Mouse (Mus musculus): ENCODE results near the gene Gm10382.
A peak's percentile ranks its signal among the peaks of the same experiment; 100 is the strongest.
"Not testable (repeated sequence)": the region's sequence is repeated elsewhere in the genome, so short reads cannot be mapped to it uniquely, and the experiment has no call there.

The Gm10382 gene

DNA sequence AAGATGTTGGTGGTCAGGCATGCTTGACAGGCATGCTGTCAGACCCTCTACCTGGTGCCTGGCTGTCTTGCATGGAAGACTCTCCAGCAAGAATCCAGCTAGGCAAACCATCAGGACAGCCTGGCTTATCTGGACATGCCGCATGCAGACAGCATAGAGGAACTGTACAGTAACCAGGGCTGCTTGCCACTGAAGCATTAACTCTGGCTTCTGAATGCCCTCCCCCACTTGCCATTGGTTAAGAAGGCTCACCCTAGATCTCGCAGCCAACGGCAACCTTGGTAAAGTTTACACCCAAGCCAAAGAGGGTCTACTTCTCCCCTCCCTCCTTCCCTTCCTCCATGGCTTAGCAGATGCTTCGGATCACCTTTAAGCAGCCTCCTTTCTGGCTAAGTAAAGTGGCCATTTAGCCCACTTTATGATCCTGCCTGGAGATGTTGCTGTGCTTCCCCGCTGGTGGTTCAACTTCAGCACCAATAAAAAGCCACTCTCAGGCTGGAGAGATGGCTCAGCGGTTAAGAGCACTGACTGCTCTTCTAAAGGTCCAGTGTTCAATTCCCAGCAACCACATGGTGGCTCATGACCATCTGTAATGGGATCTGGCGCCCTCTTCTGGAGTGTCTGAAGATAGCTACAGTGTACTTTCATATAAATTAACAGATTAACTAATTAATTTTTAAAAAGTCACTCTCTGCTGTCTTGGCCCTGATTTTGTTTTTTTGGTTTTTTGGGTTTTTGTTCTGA, 18.0 kb upstream of the Gm10382 start:
- no peak for DNase-seq

DNA sequence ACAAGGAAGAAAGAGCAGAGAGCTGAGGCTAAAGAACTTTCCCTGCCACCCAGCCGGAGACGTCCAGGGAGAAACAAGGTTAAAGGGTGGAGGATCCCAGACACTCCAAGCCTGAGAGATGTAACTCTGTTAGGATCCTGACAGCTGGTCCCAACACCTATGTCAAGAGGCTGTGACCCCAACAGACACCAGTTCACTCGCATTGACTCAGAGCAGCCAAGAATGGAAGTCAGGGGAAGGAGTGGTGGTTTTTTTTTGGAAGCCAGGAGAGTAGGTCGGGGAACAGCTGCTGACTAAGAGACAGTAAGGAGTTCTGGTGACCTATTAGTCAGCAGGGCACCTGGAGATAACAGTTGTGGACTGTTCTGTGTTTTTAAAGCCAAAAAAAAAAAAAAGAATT, 17.1 kb upstream of the Gm10382 start:
- DNase-seq, result no peak

DNA sequence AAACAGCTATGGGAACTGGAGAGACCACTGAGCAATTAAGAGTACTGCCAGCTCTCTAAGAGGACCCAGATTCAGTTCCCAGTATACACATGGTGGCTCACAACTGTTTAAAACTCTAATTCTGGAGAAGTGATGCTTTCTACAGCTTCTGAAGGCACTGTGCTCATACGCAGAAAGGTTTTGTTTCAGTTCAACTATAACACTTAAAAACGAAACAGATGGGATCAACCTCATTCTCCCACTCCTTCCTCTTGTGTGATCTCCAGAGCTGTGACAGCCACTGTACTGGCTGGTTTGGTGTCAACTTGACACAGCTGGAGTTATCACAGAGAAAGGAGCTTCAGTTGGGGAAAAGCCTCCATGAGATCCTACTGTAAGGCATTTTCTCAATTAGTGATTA, 13.3 kb upstream of the Gm10382 start:
- DNase-seq, result no peak

DNA sequence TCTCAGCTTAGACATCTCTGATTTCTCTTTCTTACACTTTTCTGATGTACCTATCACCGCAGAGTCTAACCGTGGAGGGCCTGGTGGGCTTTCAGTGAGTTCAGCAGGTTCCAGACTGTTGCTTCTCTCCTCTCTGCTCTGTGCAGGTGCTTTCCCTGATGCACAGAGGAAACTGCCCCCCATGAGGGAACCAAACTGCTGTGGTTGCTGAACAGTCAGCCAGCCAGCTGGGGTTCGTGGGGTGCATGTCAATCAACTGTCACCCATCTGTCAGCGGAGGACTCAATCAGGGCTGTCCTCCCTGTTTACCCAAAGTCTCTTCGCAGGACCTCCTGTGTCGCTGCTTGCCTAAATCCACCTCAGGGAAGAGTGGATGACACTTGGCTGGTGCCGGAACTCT, 11.9 kb upstream of the Gm10382 start:
- no peak for DNase-seq

DNA sequence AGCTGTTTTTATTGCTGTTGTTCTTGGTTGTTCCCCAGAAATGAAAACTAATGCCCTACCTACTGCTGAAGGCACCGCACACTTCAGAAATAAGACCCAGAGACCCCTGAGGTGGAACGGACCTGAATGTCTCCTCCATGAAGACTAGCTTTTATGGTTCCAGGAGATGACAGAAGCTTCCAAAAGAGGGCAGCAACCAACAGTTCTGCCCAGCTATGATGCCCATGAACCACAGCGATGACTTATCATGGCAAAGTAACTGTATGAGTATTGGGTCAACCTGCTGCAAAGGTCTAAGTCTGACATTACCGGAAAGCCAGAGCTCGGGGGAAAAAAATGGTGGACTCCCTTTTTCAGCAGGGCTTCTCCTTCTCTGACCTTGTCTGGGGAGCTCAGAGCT, 10.2 kb upstream of the Gm10382 start:
- no peak for DNase-seq

DNA sequence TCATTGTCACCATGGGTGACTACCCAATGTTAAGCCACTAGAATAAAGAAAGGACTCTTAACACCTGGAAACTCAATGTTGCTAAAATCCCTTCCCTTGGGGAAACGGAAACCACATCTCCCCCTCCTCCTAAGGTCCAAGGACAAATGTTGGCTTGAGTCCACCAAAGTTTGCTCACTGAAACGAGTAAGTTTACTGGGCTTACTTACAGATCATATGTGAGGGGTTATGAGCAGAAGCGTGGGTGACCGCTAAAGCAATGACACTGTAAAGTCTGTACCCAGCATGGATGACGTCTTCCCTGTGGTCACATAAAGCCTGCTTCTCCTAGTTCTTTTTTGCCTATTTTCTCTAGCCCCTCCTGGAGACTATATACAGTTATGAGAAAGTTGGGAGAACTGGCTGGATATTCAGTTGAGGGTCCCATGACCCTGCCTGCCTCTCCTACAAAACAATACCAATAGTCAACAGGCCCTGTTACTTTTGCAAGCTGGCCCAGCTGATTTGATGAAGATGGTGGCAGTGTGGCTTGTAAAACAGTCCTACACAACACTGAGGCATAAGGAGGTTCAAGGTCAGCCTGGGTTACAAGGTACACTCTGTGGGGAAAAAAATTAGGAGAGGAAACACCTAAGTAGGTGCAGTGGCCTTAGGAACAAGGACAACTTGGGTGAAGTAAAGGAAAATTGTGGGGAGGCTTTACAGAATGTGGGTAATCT, 7.0 kb upstream of the Gm10382 start:
- no peak for DNase-seq

DNA sequence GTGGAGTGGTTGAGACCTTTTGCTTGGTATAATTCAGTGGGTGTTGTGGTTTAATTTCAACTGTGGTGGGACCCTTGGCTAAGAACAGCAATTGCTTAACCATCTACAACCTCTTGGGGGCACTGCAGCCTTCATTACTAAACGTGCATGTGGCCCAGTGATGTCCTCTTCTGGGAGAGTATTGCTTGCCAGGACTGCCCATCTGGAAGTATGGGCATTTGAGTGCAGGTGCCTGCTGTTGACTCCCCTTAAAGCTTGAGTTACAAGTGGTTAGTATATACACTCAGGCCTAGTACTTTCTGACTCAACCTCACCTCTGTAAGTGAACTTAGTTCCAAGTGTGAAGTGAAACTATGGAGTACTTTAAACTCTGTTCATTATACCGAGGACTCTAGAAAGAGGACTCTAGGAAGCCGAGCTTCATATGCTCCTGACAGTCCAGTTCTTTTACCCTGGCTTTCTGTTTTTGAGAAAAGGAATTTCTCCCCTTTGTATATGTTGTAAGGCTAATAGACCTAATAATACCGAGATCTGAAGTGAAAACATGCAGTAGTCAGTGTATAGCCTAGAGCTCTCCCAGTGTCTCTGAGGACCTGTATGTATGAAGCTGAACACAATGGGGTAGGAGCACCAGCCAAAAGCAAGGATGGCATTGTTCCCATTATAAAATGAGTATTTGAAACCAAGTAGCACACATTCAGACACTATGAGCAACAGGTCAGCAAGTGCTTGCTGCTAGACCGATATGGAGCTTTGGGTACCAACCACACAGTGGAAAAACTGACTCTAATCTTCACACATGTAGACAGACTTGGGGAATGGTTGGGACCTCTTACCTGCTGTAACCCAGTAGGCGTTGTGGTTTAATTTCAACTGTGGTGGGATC, 6.2 kb upstream of the Gm10382 start:
- peak in 1 of 2 experiments; percentile 75 for DNase-seq

DNA sequence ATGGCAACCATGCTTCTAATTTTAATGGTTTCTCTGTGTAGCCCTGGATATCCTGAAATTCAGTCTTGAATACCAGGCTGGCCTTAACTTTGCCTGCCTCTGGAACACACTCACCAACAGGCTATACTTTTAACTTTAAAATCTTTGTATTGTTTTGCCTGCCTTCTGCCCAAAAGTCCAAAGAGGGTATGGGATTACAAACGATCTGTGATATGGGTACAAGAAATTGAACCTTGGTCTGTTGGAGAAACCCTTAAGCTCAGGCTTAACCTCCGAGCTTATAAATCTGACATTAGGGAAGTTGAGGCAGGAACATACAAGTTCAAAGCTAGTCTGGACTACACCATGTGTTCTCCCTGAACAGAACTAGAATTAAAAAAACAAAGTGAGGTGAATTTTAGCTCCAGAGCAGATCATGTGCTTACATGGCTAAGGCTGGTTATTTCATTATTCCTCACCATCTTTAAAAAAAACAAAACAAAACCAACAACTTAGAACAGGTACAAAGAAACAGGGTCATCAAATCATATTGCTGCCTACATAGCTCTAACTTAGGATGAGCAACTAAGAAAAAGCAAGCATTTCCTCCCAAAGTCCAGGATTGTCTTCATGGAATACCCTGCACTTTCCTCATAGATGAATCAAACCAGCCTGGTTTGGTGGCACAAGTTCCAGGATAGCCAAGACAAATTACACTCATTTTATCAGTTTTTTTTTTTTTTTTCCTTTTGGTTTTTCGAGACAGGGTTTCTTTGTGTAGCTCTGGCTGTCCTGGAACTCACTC, 5.3 kb upstream of the Gm10382 start:
- no peak for DNase-seq

DNA sequence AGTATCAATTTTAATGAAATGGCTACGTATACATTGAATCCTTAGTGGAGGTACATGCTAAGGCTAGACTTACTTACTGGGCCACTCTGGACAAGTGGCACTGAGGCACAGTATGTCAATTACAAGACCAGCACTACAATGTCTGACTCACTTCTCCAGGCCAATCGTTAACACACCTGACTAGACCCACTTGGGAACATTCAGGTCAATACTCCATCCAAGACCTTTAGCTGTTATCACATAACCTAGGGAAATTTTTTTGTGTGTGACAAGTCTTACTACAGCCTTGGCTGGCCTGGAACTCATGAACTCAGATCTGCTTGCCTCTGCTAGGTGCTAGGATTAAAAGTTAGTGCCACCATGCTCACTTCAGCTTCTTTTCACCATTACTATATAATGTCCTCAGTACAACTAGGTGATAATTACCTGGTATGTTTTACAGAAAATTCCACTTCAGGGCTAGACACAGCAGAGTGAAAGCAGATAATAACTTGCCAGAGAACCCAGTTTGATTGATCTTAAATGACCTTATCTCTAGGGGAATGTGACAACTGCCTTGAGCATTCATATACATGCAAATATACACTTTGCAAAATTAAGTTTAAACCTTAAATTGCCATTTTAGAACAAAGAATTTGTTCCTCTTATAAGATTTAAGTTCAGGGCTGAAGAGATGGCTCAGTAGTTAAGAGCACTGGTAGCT, 4.5 kb upstream of the Gm10382 start:
- no peak for DNase-seq

DNA sequence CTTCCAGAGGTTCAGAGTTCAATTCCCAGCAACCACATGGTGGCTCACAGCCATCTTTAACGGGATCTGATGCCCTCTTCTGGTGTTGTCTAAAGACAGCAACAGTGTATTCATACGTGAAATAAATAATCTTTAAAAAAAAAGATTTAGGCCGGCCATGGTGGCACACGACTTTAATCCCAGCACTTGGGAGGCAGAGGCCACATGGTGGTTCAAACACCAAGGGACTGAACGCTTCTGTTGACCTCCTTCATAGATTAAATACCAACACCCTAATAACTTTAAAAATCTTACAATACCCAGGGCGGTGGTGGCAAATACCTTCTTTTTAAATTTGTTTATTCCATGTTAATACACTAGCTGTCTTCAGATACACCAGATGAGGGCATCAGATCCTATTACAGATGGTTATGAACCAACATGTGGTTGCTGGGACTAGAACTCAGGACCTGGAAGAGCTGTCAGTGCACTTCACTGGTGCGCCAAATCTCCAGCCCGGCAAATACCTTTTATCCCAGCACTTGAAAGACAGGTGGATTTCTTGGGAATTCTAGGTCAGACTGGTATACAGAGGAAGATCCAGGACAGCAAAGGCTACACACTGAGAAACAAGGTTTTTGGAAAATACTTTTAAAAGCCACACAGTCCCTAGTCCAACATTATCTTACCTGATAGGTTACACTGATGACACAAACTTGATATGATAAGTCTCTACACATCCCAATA, 3.7 kb upstream of the Gm10382 start:
- no peak for DNase-seq

DNA sequence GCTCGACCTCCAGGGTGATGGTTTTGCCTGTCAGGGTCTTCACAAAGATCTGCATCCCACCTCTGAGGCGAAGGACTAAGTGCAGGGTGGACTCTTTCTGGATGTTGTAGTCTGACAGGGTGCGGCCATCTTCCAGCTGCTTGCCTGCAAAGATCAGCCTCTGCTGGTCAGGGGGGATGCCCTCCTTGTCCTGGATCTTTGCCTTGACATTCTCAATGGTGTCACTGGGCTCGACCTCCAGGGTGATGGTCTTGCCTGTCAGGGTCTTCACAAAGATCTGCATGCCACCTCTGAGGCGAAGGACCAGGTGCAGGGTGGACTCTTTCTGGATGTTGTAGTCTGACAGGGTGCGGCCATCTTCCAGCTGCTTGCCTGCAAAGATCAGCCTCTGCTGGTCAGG, 1.8 kb upstream of the Gm10382 start:
- not testable (repeated sequence) for DNase-seq

DNA sequence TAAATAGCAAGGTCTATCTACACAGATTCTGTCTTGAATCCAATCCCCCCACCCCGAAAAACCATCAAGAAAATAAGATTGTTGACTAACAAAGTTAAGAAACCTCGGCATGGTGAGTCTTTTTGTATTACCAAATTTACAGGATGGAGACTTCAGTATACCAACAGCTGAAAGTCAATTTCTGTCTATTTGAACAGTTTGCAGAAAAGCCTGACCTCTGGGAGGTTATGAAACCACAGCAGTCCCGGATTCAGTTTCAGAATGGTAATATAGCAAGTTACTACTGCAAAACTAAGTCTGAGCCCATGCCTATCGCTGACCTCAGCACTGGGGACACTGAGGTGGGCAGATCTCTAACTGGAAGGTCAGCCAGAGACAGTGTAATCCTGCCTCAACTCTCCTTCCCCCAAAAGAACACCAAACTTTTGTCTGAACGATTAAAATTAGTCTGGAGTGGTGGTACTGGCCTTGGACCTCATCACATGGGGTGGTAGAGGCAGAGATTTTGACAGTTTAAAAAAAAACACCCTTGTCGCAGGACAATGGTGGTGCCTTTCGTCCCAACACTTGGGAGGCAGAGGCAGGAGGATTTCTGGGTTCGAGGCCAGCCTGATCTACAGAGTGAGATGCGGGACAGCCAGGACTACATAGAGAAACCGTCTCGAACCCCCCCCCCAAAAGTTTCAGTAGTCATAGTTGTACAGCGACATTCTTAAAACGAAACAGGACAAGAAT, 597 bp upstream of the Gm10382 start:
- no peak for DNase-seq

DNA sequence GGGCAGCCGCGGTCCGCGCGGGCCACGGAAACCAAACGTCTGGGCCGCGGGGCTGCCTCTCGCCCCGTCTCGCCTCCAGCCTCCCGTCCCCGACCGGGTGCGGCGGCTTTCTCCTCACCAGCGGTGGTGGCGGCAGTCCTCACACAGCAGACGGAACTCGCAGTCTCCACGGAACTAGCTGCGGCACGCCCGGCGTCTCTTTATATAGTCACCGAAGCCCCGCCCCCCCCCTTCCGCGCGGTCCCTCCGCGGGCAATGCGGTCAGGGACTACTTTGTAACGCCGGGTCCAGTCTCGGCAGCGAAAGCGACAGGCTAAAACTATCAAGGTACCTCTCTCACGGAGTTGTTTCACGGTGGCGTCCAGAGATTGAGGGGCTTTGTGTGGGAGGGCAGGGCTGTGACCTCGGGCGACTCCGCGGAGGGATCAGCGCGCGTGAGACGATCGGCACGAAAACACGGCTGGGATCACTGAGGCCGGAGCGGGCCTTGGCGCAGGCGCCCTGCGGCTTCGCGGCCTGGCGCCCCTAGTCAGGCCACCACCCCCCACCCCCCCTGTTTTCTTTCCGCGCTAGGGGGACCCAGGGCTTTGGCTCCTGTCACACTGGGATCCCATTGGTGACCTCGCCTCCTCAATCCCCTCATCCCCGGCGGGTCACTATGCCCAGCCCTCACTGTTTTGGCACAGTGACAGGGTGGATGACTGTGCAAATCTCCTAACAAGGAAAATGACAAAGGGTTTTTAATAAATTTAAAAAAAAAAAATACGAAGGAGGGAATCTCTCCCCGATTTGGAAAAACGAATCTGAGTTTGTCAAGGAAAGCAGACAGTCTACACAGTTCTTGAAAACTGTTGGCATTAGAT, 688 bp downstream of the Gm10382 start, which contains the start of gene Ubc:
Gene Ubc (minus strand): TSS at position 624 of the 863 bp plus-strand sequence.
- DNase-seq, result peak; percentile 91 to 94

DNA sequence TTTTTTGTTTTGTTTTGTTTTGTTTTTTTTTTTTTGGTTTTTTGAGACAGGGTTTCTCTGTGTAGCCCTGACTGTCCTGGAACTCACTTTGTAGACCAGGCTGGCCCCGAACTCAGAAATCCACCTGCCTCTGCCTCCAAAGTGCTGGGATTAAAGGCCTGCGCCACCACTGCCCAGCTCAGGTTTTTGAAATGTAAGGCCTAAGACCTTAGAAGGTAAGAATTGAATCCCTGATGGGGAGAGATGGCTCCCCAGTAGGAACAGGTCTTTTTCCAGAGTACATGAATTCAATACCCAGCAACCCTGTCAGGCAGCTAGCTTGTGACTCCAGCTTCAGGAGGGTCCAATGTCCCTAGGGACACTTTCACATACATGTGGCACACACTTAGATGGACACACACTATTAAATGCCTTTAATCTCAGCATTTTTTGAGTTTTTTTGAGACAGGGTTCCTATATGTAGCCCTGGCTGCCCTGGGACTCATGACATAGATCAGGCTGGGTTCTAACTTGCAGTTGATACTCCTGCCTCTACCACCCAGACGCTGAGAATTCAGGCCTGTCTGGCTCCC, 1.9 kb downstream of the Gm10382 start:
- no peak for DNase-seq

DNA sequence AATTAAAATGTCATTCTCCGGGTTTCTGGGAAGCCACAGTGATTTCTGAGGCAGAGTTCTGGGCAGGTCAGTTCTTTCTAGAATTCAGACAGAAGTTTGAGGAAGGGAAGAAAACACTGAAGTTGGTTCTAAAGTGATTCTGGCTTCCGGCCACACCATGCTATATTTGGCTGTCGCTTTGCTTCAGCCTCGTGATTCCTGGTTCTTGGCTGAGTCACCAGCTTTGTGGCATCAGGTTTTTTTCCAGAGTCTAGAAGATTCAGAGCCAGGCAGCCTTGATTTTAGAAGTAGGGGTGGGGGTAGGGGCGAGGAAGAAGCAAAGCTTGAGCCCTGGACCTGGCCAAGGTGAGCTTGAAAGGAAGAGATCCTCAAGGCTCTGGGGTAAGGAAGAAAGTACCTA, 2.5 kb downstream of the Gm10382 start:
- peak; percentile 86 to 89 for DNase-seq

DNA sequence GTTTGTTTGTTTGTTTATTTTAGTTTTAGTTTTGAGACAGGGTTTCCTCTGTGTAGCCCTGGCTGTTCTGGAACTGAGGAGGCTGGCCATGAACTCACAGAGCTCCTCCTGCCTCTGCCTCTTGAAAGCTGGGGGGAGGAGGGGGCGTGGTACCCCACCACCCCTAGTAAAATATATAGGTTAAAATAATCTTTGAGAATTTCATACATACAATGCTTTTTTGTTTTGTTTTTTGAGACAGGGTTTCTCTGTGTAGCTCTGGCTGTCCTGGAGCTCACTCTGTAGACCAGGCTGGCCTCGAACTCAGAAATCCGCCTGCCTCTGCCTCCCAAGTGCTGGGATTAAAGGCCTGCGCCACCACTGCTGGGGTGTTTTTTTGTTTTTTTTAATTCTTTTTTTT, 3.1 kb downstream of the Gm10382 start:
- not testable (repeated sequence) for DNase-seq

DNA sequence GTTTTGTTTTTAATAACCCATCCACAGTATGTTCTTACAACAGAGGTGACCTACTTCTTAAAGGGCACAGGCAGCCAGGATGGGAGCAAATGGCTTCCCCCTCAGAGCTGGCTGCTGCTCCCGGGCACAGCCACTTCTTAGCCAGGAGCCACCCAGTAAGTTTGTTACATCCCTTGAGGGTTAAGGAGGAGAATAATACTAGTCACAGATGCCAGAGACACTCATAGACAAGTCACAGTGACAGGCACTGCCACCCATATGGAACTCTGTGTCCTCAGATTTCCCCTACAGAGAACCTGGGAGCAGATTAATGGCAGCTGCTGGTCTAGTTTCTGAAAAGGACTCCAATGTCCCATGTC, 3.5 kb downstream of the Gm10382 start:
- DNase-seq, result peak in 1 of 2 experiments; percentile 58

DNA sequence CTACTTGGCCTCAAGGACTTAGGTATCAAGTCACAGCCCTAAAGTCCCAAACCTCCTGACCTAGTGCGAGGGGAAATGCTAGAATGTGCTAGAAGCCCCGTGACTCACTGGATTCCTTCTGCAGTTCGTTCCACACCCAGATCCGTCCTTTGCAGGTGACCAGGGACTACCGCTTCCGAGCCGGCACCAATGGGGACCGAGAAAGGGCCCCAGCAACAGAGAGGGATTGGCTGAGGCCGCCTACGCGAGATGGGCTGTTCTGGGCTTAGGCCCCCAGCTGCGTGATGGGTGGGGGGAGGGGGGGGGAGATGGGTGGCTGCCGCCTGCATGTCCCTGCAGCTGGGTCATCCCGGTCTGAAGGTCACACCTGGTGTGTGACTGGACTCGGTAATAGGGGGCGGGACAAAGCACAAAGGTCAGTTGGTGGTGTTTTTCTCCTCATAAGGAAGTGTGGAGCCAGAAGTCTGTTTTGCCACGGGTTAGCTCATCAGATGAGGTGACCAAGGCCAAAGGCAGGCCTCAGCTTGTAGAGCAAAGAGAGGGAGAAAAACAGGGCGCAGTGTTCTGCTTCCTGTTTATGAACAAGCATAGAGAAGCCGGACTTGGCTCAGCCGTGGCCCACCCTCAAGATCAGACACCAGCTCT, 4.0 kb downstream of the Gm10382 start:
- peak; percentile 98 for DNase-seq
